Mouse (Mus musculus): ENCODE data around the gene Lbp. TPM values are rescaled to one million over a fixed set of nuclear protein-coding genes. Genes with fewer than 3 reads are reported as not detected.

Lbp gene
- total and polyA plus RNA-seq, 3 experiments = not detected

GRCm38 (mm10) chr2:158316371-158316770, 10.1 kb downstream of the Lbp start:
- Histone ChIP-seq H3K36me3 (replicated peaks) (no peaks in the 10 kb centered on the region), H3K27me3 (ENCODE audit: insufficient read depth, low read length) (peaks cover 5% of the 10 kb centered on the region; the same call in 1 of the 2 replicates), H3K4me3 (ENCODE audit: low read depth, low read length) (no peak overlapping the region), H3K9me3 (replicated peaks) (no peaks in the 10 kb centered on the region), H3K4me1 (ENCODE audit: insufficient read depth, low read depth, low read length) (no peaks in the 10 kb centered on the region)
- DNase-seq (ENCODE audit: low spot score) (peak; percentile 26), ATAC-seq (ENCODE audit: extremely low read depth, insufficient number of reproducible peaks, low FRiP score, poor library complexity, severe bottlenecking) (no peak)
- TF ChIP-seq CTCF (IDR thresholded peaks at IDR 0.05; ENCODE audit: low read depth, low read length) (peak; percentile 24; the same call in 1 of the 2 replicates), GATA2 (IDR thresholded peaks at IDR 0.05; ENCODE audit: borderline replicate concordance, low read depth, low read length) (no peak)

DNA sequence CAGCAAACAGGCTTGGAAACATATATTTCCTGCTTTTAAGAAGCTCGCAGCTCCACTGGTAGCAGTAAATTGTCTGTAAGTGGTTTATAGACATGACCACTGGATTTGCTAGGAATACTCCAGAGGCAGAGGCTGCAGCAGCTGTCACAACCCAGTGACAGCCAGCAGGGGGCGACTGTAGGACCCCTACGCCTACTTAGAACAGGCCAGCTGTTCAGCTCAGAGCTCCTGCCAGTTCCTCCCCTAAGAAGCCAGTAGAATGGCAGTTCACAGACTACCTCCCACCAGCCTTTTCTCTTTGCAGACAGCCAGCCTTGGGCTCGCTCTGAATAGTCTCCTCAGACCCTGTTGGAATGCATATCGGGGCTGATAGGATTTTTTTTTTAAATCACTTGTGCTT, 10.7 kb downstream of the Lbp start:
- H3K4me1 ChIP-seq (ENCODE audit: insufficient read depth, low read depth, low read length) = no peaks in the 10 kb centered on the region
- no peak overlapping the region for H3K4me3 ChIP-seq (ENCODE audit: low read depth, low read length)
- ATAC-seq (ENCODE audit: extremely low read depth, insufficient number of reproducible peaks, low FRiP score, poor library complexity, severe bottlenecking) (no peak), DNase-seq (ENCODE audit: low spot score) (no peak)
- TF ChIP-seq TAL1 (conservative IDR thresholded peaks at IDR 0.05; ENCODE audit: low read depth, low read length) = no peak
- TF ChIP-seq POLR2AphosphoS5 (IDR thresholded peaks at IDR 0.05; ENCODE audit: insufficient replicate concordance, low read depth, low read length) = no peak
- TF ChIP-seq CTCF (IDR thresholded peaks at IDR 0.05; ENCODE audit: low read depth, low read length) = no peak
- TF ChIP-seq GATA1 (IDR thresholded peaks at IDR 0.05; ENCODE audit: borderline replicate concordance, low read length) = no peak
- no peak for TF ChIP-seq GATA2 (IDR thresholded peaks at IDR 0.05; ENCODE audit: borderline replicate concordance, low read depth, low read length)
- no peaks in the 10 kb centered on the region for H3K36me3 ChIP-seq (replicated peaks)
- no peaks in the 10 kb centered on the region for H3K9me3 ChIP-seq (replicated peaks)
- H3K27me3 ChIP-seq (ENCODE audit: insufficient read depth, low read length) = peaks cover 7% of the 10 kb centered on the region; the same call in 1 of the 2 replicates

- no peak for DNase-seq (ENCODE audit: low spot score)
- no peaks in the 10 kb centered on the region for H3K4me1 ChIP-seq (ENCODE audit: insufficient read depth, low read depth, low read length)
- H3K36me3 ChIP-seq (replicated peaks) = no peaks in the 10 kb centered on the region
- H3K4me3 ChIP-seq (ENCODE audit: low read depth, low read length) = no peak overlapping the region
- TF ChIP-seq GATA2 (IDR thresholded peaks at IDR 0.05; ENCODE audit: borderline replicate concordance, low read depth, low read length) = no peak
- no peak for TF ChIP-seq TAL1 (conservative IDR thresholded peaks at IDR 0.05; ENCODE audit: low read depth, low read length)
- TF ChIP-seq GATA1 (IDR thresholded peaks at IDR 0.05; ENCODE audit: borderline replicate concordance, low read length) = no peak
- no peak for TF ChIP-seq CTCF (IDR thresholded peaks at IDR 0.05; ENCODE audit: low read depth, low read length)
- no peak for TF ChIP-seq POLR2AphosphoS5 (IDR thresholded peaks at IDR 0.05; ENCODE audit: insufficient replicate concordance, low read depth, low read length)
- H3K27me3 ChIP-seq (ENCODE audit: insufficient read depth, low read length) = peaks cover 10% of the 10 kb centered on the region; the same call in 1 of the 2 replicates
- no peaks in the 10 kb centered on the region for H3K9me3 ChIP-seq (replicated peaks)
- ATAC-seq (ENCODE audit: extremely low read depth, insufficient number of reproducible peaks, low FRiP score, poor library complexity, severe bottlenecking) = no peak
These were observed 15.3 kb downstream of the Lbp start for GRCm38 (mm10) chr2:158321596-158321995.

- Histone ChIP-seq H3K9me3 (replicated peaks) (no peaks in the 10 kb centered on the region), H3K4me3 (ENCODE audit: low read depth, low read length) (no peak overlapping the region), H3K27me3 (ENCODE audit: insufficient read depth, low read length) (peaks cover 10% of the 10 kb centered on the region; the same call in 1 of the 2 replicates), H3K36me3 (replicated peaks) (no peaks in the 10 kb centered on the region), H3K4me1 (ENCODE audit: insufficient read depth, low read depth, low read length) (no peaks in the 10 kb centered on the region)
- no peak for DNase-seq (ENCODE audit: low spot score)
- ATAC-seq (ENCODE audit: extremely low read depth, insufficient number of reproducible peaks, low FRiP score, poor library complexity, severe bottlenecking) = no peak
- TF ChIP-seq POLR2AphosphoS5 (IDR thresholded peaks at IDR 0.05; ENCODE audit: insufficient replicate concordance, low read depth, low read length) (no peak), GATA1 (IDR thresholded peaks at IDR 0.05; ENCODE audit: borderline replicate concordance, low read length) (no peak), CTCF (IDR thresholded peaks at IDR 0.05; ENCODE audit: low read depth, low read length) (no peak), GATA2 (IDR thresholded peaks at IDR 0.05; ENCODE audit: borderline replicate concordance, low read depth, low read length) (no peak), TAL1 (conservative IDR thresholded peaks at IDR 0.05; ENCODE audit: low read depth, low read length) (no peak)
These were observed 16.6 kb downstream of the Lbp start for GRCm38 (mm10) chr2:158322845-158323244.

GRCm38 (mm10) chr2:158324531-158325190, 18.4 kb downstream of the Lbp start:
- Histone ChIP-seq H3K9me3 (replicated peaks) (no peaks in the 10 kb centered on the region), H3K27me3 (ENCODE audit: insufficient read depth, low read length) (peaks cover 14% of the 10 kb centered on the region), H3K4me1 (ENCODE audit: insufficient read depth, low read depth, low read length) (no peaks in the 10 kb centered on the region), H3K36me3 (replicated peaks) (no peaks in the 10 kb centered on the region), H3K4me3 (ENCODE audit: low read depth, low read length) (no peak overlapping the region)
- no peak for DNase-seq (ENCODE audit: low spot score)
- TF ChIP-seq GATA1 (IDR thresholded peaks at IDR 0.05; ENCODE audit: borderline replicate concordance, low read length) (no peak), POLR2AphosphoS5 (IDR thresholded peaks at IDR 0.05; ENCODE audit: insufficient replicate concordance, low read depth, low read length) (no peak), TAL1 (conservative IDR thresholded peaks at IDR 0.05; ENCODE audit: low read depth, low read length) (no peak), CTCF (IDR thresholded peaks at IDR 0.05; ENCODE audit: low read depth, low read length) (no peak), GATA2 (IDR thresholded peaks at IDR 0.05; ENCODE audit: borderline replicate concordance, low read depth, low read length) (no peak)
- no peak for ATAC-seq (ENCODE audit: extremely low read depth, insufficient number of reproducible peaks, low FRiP score, poor library complexity, severe bottlenecking)

GRCm38 (mm10) chr2:158325609-158326008, 19.3 kb downstream of the Lbp start:
- Histone ChIP-seq H3K9me3 (replicated peaks) (no peaks in the 10 kb centered on the region), H3K4me1 (ENCODE audit: insufficient read depth, low read depth, low read length) (no peaks in the 10 kb centered on the region), H3K27me3 (ENCODE audit: insufficient read depth, low read length) (peaks cover 12% of the 10 kb centered on the region), H3K36me3 (replicated peaks) (no peaks in the 10 kb centered on the region), H3K4me3 (ENCODE audit: low read depth, low read length) (no peak overlapping the region)
- ATAC-seq (ENCODE audit: extremely low read depth, insufficient number of reproducible peaks, low FRiP score, poor library complexity, severe bottlenecking) = no peak
- no peak for DNase-seq (ENCODE audit: low spot score)
- TF ChIP-seq POLR2AphosphoS5 (IDR thresholded peaks at IDR 0.05; ENCODE audit: insufficient replicate concordance, low read depth, low read length) (no peak), TAL1 (conservative IDR thresholded peaks at IDR 0.05; ENCODE audit: low read depth, low read length) (no peak), GATA2 (IDR thresholded peaks at IDR 0.05; ENCODE audit: borderline replicate concordance, low read depth, low read length) (no peak), GATA1 (IDR thresholded peaks at IDR 0.05; ENCODE audit: borderline replicate concordance, low read length) (no peak), CTCF (IDR thresholded peaks at IDR 0.05; ENCODE audit: low read depth, low read length) (no peak)
